Mouse (Mus musculus) gastrocnemius, adult 18-20 months (tissue): ENCODE measurements at regions not wholly inside any gene's neighbourhood (a gene's known extent, or its start where the extent isn't known, plus 50 kb on each side); places are given as distances from the start of the nearest gene placed in this dataset.
A peak's percentile ranks its signal among the peaks of the same experiment; 100 is the strongest.

Source experiments
- DNase-seq: peaks from one replicate; pipeline ENCODE4 v3.0.0; 2021; ENCODE audit warnings: low spot score

GRCm38 (mm10) chr3:21813401-21813800 is 263.1 kb upstream of the Tbl1xr1 start:
- DNase-seq: no peak

GRCm38 (mm10) chr3:21816968-21817858 is 259.2 kb upstream of the Tbl1xr1 start:
- DNase-seq: peak; percentile 57

- DNase-seq: no peak
Measured at GRCm38 (mm10) chr3:21819030-21819429, 257.4 kb upstream of the Tbl1xr1 start.

- DNase-seq: no peak
Measured at GRCm38 (mm10) chr3:21820051-21820598, 256.3 kb upstream of the Tbl1xr1 start.

- DNase-seq: no peak
Measured at GRCm38 (mm10) chr3:21822675-21823074, 253.8 kb upstream of the Tbl1xr1 start.

- no peak for DNase-seq
Measured at GRCm38 (mm10) chr3:21823331-21823730, 253.1 kb upstream of the Tbl1xr1 start.

GRCm38 (mm10) chr3:21824101-21824880 is 252.2 kb upstream of the Tbl1xr1 start:
- DNase-seq: no peak

- DNase-seq: no peak
Measured at GRCm38 (mm10) chr3:21824913-21825610, 251.4 kb upstream of the Tbl1xr1 start.

- no peak for DNase-seq
Measured at GRCm38 (mm10) chr3:21827656-21828055, 248.8 kb upstream of the Tbl1xr1 start.

GRCm38 (mm10) chr3:21833111-21833510 is 243.3 kb upstream of the Tbl1xr1 start:
- DNase-seq: no peak

GRCm38 (mm10) chr3:21835526-21835925 is 240.9 kb upstream of the Tbl1xr1 start:
- DNase-seq: peak; percentile 34

- DNase-seq: no peak
Measured at GRCm38 (mm10) chr3:21837297-21837946, 239.0 kb upstream of the Tbl1xr1 start.

- DNase-seq: no peak
Measured at GRCm38 (mm10) chr3:21840751-21841488, 235.5 kb upstream of the Tbl1xr1 start.

GRCm38 (mm10) chr3:21841506-21841905 is 234.9 kb upstream of the Tbl1xr1 start:
- DNase-seq: no peak

GRCm38 (mm10) chr3:21842545-21843291 is 233.7 kb upstream of the Tbl1xr1 start:
- DNase-seq: no peak

- DNase-seq: no peak
Measured at GRCm38 (mm10) chr3:21843292-21843852, 233.1 kb upstream of the Tbl1xr1 start.

- no peak for DNase-seq
Measured at GRCm38 (mm10) chr3:21849831-21850230, 226.6 kb upstream of the Tbl1xr1 start.

GRCm38 (mm10) chr3:21850977-21851376 is 225.5 kb upstream of the Tbl1xr1 start:
- DNase-seq: no peak

GRCm38 (mm10) chr3:21854340-21854739 is 222.1 kb upstream of the Tbl1xr1 start:
- no peak for DNase-seq
